Comparison of ENCODE assay signal across 8 mouse cellular contexts in the genomic region with DNA sequence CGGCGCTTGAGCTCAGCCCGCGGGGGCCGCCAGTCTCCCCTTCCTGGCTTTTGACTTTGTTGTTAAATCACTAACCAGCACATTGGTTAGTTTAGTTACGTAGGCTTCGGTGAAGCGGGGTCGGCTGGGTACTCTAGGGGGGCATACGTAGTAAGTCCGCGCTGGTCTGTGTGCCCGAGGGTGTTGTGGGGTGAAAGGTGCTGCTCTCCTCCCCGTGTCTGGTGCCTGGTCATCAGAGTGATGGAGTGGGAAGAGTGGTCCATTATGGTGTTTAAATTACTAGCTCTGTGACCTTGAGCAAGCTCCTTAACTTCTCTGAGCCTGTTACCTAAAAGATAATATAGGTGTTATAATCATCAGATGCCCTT. TPM values are rescaled to one million over a fixed set of nuclear protein-coding genes. Genes with fewer than 3 reads are reported as not detected.
DNase-seq lines count a peak whose midpoint lies in the region; ATAC-seq and TF ChIP-seq lines count a peak whose summit lies in the region.

No protein-coding gene starts in this region.

- no peaks in the 10 kb centered on the region for H3K36me3 ChIP-seq in testis, adult 2 months (ENCODE audit: control insufficient read depth, insufficient read depth, low read length)
- no peaks in the 10 kb centered on the region for H3K36me3 ChIP-seq in liver, embryonic 14.5 days (replicated peaks; ENCODE audit: control insufficient read depth, insufficient read depth, low read depth)

- peak overlapping the region; percentile 51 for H3K4me2 ChIP-seq in liver, embryonic 14.5 days (ENCODE audit: low read depth)

- intact Hi-C loops in gastrocnemius, adult 2 months (cut with DNase I): no loop called here
- intact Hi-C loops in gastrocnemius, postnatal 36 days (cut with DNase I): no loop called here

- H3K27ac ChIP-seq in gastrocnemius, adult 2 months: no peak overlapping the region
- H3K27ac ChIP-seq in testis, adult 2 months (ENCODE audit: control insufficient read depth, insufficient read depth, low read depth, low read length): no peak overlapping the region
- no peak overlapping the region for H3K27ac ChIP-seq in liver, embryonic 14.5 days

- peak overlapping the region; percentile 69 for H3K4me3 ChIP-seq in gastrocnemius, adult 2 months
- H3K4me3 ChIP-seq in testis, adult 2 months (ENCODE audit: control insufficient read depth, low read depth, low read length): peak overlapping the region; percentile 60
- H3K4me3 ChIP-seq in liver, embryonic 14.5 days (ENCODE audit: insufficient read depth in 1 of 2, low read depth in 2 of 2, low read length in 2 of 2): peak overlapping the region in 1 of 2 experiments; percentile 45; a peak in 2 of 4 replicates

- no peak for DNase-seq in gastrocnemius, adult 2 months
- DNase-seq in gastrocnemius, postnatal 36 days: no peak
- DNase-seq in testis, postnatal 10 days (ENCODE audit: low spot score): no peak
- DNase-seq in liver, embryonic 14.5 days (ENCODE audit: low read depth in 3 of 3, low spot score in 3 of 3): no peak
- no peak for DNase-seq in layer of hippocampus, postnatal 10 days (ENCODE audit: low spot score in 2 of 2)
- DNase-seq in c-Kit-positive CD71-positive TER-119-positive erythroid progenitor cells, embryonic 14.5 days (ENCODE audit: low spot score): no peak
- no peak for DNase-seq in kidney, postnatal 36 days

- no peak for TF ChIP-seq CTCF in gastrocnemius, adult 2 months (IDR thresholded peaks at IDR 0.05)
- TF ChIP-seq CTCF in testis, adult 2 months (IDR thresholded peaks at IDR 0.05; ENCODE audit: control insufficient read depth, insufficient read depth, insufficient replicate concordance, low read depth, low read length): no peak
- no peak for TF ChIP-seq CTCF in liver, embryonic 14.5 days (IDR thresholded peaks at IDR 0.05; ENCODE audit: low read depth)

- no peaks in the 10 kb centered on the region for H3K9me3 ChIP-seq in liver, embryonic 14.5 days (ENCODE audit: control insufficient read depth, low read length)

- WGBS in liver, embryonic 14.5 days (ENCODE audit: insufficient replicate concordance): 1% methylated on average over 14 of the region's 14 CpGs

- no peak overlapping the region for H3K9ac ChIP-seq in liver, embryonic 14.5 days (replicated peaks)

- peaks cover 9% of the 10 kb centered on the region for H3K4me1 ChIP-seq in testis, adult 2 months (ENCODE audit: control insufficient read depth, insufficient read depth, low read length)
- H3K4me1 ChIP-seq in liver, embryonic 14.5 days (replicated peaks; ENCODE audit: control insufficient read depth in 2 of 2, insufficient read depth in 2 of 2, low read length in 1 of 2): no peaks in the 10 kb centered on the region

- no peak for ATAC-seq in liver, embryonic 14.5 days (ENCODE audit: insufficient read depth)

- no peak for TF ChIP-seq EP300 in liver, embryonic 14.5 days (IDR thresholded peaks at IDR 0.05; ENCODE audit: low read depth)

- H3K27me3 ChIP-seq in testis, adult 2 months (ENCODE audit: control insufficient read depth, insufficient read depth, low read length): peaks cover 7% of the 10 kb centered on the region
- H3K27me3 ChIP-seq in liver, embryonic 14.5 days (ENCODE audit: control insufficient read depth, insufficient read depth, low read length): peaks cover 45% of the 10 kb centered on the region

- no peak for TF ChIP-seq POLR2A in testis, adult 2 months (IDR thresholded peaks at IDR 0.05; ENCODE audit: control insufficient read depth, low read depth, low read length)

RNA-seq across cellular contexts. Expression of gene Lypd6b, which starts 0.5 kb away (rescaled TPM):
- not detected for total RNA-seq in gastrocnemius, adult 2 months (2021)
- total RNA-seq in gastrocnemius, postnatal 36 days (2021): not detected
- 0.20 and 0.24 TPM in 2 replicates for polyA plus RNA-seq in testis, adult 2 months (2012; rRNA removed)
- polyA plus RNA-seq in liver, embryonic 14.5 days (2012; rRNA removed): 0.02 and 0.04 TPM in 2 replicates
- polyA plus RNA-seq in liver, embryonic 14.5 days (2014; fragmentation: Nextera tagmentation; extraction: Ambion mirVana): not detected in 2 replicates
- 1 to 10 TPM; 8.0 to 8.4 TPM for total RNA-seq in layer of hippocampus, postnatal 10 days (2021)

Comparison
In these comparisons a context has a peak if more than half of its experiments do, and no peak if none do; other contexts are left out.
1. RNA of gene Lypd6b, which starts 0.5 kb away (total RNA-seq): 8.0 to 8.4 TPM in layer of hippocampus, postnatal 10 days; not detected in gastrocnemius, postnatal 36 days and not detected in gastrocnemius, adult 2 months; every median in the first group is over 4 times any median in the second.